Mouse (Mus musculus) retina, postnatal 7 days (tissue): ENCODE measurements around the gene Pknox1.
"Not testable (repeated sequence)": the region's sequence is repeated elsewhere in the genome, so short reads cannot be mapped to it uniquely, and the experiment has no call there.

ENCODE experiments used
- DNase-seq: peaks from one replicate; pipeline ENCODE4 v3.0.0-alpha.2; 2012; ENCODE audit warnings: low read depth, low spot score

Pknox1 gene

DNA sequence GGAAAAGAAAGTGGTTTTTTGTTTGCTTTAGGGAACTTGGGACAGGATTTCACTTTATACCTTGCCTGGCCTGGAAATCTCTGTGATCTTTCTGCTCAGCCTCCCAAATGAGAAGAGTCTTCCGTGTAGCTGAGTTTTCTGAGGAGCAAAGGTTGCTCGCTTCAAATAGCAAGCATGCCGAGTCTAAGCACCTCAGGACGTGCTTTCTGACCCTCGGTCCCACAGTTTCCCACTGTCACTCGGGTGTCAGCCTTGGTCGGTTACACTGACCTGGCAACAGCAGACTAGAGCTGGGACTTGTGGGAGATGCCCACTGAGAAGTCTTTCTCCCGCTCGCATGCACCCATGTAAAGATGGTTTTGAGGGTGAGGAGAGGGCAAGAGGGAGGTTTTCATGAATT is 33.4 kb downstream of the Pknox1 start:
- DNase-seq = no peak

DNA sequence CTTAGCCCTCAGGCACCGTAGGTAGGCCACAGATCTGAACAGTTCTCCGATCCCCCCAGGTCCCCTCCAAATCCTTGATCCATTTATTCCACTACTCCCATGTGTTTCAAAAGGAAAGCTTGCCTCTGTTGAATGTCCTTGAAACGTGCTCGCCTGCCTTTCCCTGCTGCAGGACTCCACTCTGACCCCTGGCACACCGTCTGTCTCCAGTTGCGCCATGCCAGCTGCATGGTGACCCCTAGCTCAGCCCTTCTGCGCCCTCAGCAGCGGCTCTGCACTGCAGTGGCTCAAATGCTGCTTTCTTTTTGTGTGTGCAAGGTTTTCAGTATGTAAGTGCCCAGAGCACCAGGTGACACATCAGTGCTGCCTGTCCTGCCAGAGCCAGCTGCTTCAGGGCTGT is 34.1 kb downstream of the Pknox1 start:
- DNase-seq = no peak

DNA sequence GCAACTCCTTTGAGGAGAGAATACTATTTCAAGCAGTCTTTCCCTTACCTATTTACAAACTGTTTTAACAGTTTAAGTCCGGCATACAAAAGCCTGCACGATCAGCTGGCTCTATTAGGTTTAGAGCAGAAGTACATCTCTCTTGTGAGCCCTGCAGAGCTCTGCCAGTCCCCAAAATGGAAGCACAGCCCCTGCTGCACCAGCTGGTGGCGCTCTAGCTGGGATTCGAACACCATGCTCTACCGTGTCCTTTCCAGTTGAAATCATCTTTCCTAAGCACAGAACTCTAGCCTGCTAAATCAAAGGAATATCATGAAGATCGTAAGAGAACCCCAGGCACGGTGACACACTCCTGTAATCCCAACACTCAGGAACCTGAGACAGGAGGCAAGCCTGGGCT is 41.9 kb downstream of the Pknox1 start:
- no peak for DNase-seq

- no peak for DNase-seq
These were observed 42.9 kb downstream of the Pknox1 start for GRCm38 (mm10) chr17:31607256-31607951.

DNA sequence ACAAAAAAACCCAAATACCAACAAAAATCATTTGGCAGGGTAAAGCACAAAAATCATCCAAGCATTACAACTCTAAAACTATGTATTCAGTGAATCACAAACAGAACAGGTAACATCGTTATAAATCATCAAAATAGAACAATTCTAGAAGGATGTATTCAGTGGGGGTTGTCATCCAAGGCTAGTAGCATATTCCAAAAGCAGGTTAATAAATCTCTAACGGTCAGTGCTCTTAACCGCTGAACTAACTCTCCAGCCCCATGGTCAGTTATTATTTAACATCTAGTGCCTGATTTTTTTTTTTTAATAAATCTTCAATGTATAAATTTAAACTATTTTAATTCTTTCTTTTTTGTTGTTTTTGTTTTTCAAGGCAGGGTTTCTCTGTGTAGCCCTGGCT is 44.6 kb downstream of the Pknox1 start:
- DNase-seq = not testable (repeated sequence)

GRCm38 (mm10) chr17:31609895-31610294 is 45.4 kb downstream of the Pknox1 start:
- no peak for DNase-seq

DNA sequence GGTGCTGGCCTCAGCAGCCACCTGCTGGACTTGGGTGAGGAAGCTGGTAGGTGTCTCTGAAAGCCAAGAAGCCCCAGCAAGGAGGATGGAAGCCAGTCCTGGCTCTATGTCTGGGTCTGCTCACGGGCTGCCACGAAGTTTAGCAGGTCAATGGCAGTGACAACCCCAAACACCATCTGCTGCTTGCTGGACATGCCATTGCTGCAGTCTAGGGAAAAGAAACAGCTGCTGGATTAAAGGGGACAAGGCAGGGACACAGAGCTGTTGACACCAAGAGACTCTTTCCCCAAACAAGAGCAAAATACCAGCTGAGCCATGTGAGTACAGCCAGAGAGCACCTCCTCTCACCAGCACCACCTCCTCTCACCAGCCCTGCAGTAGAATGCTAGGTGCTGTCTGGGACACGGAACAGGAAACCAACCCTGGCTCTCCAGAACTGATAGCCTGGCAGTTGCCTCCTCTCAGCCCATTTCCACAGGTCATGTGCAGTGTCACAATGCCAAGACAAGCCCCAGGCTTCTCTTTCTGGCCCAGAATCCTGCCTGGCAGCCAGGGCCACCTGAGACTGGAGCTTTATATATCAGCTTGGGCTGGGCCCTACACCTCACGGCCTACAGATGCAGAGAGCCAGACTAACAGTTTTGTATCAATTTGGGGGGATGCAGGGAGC is 48.7 kb downstream of the Pknox1 start:
- DNase-seq = no peak

- no peak for DNase-seq
These were observed 58.6 kb downstream of the Pknox1 start for GRCm38 (mm10) chr17:31623101-31623500.

- no peak for DNase-seq
These were observed 63.4 kb downstream of the Pknox1 start for GRCm38 (mm10) chr17:31627961-31628360.

DNA sequence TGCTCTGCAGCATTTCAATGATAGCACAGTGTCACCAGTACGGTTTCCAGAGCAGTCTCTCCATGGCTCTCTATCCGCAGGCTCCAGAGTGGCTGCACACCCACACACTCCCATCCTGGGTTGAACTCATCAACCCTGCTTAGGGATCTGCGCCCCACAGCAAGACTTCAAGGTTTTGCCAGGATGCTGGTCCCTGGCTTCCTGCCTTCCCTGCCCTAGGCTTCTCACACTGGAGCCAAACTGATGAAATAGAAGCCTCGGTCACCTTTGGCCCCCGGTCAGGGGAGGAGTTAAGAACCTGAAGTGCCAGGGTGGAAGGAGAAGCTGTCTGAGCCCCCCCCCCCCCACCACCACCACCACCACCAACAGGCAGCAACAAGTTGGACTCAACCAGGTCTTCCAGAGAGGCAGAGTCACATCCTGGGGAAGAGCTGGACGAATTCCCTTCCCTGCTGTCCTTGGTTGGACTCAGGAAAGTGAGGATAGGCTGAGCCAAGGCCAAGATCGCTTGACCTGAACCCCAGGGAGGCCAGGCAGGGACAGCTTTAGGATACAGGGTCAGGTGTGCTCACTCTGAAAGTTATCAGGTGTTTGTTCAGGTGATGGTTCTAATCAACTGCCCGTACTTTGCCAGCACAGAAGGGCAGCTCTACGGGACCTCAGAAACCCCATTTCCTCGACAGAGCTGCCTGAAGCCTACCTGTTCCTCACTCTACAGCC is 66.7 kb downstream of the Pknox1 start:
- DNase-seq = no peak

DNA sequence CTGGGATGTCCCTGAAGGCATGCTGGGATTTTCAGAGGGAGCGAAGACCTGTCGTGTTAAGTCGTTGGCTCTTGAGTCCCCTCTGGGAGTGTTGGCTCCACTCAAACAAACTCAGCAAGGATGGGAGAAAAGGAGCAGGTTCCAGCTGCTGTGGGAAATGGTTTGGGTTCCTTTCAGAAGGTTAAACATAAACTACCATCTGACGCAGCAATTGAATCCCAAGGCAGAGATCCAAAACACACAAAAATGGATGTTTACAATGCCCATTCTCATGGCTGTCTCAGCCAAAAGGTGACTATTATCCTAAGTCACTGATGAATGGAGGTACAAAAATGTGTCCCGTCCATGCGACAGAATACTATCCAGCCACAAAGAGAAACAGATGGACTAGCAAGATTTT is 68.5 kb downstream of the Pknox1 start:
- no peak for DNase-seq

DNA sequence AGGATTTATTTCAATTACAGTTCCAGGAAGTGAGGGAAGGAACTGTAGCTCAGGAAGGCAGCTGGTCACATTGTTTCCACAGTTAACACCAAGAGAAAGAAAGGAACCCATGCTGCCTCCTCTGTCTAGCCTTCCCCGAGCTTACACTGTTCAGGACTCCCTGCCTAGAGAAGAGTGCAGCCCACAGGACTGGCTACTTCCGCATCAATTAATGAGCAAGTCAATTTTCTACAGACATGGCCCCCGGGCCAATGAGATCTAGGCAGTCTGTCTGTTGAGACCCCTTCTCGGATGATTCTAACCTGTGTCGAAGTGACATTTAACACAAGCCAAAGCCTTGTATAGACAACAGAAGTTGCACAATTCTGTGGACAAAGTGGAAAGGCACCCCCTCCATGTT is 70.4 kb downstream of the Pknox1 start:
- DNase-seq = no peak

DNA sequence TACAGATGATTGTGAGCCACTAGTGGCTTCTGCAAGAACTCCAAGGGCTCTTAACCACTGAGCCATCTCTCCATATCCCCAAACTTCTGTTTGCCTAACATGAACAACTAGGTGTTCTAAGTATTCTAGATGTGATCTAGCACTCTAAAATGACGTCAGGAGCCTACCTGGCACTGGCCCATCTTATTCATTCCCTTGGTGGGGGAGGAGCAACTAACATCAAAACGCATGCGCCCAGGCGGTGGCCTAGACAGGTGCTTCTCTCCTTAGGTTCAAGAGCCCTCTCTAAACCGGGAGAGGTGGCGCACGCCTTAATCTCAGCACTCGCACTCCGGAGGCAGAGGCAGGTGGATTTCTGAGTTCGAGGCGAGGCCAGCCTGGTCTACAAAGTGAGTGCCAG is 71.2 kb downstream of the Pknox1 start:
- no peak for DNase-seq

DNA sequence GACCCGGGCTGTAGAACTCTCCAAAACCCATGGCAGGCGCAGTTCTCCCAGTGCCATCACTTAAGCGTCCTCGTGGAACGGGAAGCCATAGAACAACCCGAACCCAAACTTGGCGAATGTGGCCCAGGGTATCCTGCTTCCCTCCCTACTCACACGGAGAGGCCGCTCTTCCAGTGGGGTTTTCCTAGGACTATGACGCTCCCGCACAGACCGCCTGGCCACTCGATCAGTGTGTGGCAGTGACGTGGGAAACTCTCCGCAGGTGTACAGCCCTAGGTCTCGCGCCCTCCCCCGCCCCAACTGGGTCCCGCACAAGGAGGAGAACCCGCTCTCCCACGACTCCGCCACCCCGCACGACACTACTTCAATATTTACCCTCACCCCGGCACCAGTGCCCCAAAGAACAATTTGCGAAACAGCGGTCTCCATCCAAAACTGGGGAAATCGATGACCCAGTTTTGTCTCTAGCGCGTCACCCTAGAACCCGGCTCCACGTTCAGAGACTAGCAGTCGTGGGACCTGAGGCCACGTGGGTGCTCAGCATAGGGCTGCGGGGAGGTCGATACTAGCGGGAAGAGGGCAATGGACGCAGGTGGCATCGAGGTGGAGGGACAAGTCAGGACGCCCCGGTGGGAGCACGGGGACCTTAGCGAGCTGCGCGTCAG is 71.9 kb downstream of the Pknox1 start:
- no peak for DNase-seq

DNA sequence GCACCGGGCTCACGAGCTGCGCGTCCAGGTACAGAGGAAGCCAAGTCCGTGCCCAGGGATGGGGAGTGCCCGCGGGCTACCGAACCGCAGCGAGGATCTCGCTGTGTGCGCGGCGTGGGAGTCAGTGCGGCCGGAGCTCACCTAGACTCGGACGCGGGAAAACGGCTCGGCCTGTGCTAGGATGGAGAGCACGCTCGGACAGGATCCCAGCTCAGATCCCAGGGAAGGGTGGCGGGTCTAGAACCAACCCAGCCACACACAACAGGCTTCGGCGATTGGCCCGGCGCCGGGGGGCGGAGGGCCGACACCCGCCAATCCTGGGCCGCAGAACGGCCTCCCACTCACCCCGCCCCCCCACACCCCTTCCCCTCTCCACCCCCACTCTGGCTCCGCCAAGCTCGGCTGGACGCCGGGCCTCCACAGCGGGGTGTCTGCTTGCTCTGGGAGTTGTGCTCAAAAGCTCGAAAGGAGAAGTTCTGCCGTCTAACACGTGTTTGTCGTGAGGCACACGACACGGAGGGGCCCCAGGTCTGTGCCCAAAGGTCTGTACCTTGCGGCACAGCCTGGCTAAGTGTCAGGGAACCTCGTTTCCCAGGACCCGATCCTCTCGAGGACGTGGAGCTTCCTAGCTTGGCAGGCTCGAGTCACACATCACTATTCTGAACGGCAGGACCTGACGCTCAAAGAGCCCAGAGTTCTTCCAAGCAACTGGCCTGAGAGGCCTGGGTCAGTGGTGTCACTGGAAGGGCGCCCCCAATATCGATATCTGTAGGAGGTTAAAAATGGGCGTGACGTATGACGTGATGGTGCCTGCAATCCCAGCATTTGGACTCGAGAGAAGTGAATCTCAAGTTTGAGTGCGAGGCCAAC is 72.6 kb downstream of the Pknox1 start, which contains the start of gene Cbs:
Cbs (minus strand) TSS at position 297 of the 870 bp plus-strand sequence.
- DNase-seq = peak; percentile 19

DNA sequence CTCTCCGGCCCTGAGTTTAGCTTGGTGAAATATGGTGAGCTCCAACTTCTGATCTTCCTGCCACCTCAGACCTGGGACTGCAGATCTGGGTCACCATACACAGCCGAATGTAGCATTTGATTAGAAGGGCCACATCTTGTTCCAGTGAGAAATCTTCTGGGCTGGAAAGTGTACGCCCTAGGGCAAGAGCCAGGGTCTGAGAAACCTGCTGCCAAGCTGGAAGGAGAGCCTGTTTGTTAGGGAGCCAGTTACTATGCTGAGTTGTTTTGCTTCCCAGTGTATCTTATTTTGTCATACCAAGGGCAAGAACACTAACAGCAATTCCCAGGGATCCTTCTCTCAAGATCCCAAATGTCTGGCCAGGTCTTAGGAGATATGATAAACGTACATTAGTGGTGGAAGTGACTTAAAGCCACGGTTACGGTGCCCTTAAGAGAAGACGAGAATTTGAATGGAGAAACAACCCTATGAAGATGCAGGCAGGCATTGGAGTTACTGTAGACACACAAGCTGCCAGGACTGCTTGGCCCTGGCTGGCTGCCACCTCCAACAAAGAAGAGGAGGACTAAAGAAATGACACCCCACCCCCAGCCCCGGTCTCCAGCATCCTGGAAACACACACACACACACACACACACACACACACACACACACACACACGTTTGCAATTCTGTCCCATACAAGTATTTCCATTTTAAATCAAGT is 73.5 kb downstream of the Pknox1 start:
- DNase-seq = no peak

DNA sequence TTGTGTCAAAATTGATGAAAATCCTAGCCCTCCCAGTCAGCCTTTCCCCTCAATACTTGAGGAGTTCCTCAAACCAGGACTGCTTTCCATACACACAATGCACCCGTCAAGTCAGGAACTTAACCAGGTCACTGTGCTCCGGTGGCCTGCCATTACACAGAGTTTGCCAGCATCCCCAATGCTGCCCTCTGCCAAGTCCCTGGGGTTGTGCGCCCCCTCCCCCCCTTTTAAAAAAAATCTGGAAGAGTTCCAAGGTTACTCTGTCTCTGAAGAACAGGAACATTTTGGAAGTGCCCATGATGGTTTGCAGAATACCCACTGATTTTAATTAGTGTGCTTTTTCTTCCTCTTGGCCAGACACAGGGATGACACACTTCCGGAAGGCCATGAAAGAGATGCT is 75.1 kb downstream of the Pknox1 start:
- DNase-seq = no peak

DNA sequence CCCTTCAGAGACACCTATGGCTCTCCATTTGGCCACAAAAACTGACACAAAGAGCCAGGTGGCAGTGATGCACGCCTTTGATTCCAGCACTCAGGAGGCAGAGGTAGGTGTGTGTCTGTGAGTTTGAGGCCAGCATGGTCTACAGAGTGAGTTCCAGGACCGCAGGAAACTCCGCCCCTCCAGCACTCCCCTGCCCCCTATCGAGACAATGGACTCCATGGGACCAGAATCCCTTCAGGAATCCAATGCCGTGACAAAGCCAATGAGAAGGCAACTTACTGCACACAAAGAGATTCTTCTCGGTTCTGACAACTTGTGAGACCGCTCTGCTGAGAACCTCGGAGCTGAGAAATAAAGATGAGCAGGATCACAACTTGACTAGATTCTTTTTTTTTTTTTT is 77.8 kb downstream of the Pknox1 start:
- DNase-seq = no peak

- DNase-seq = no peak
These were observed 78.4 kb downstream of the Pknox1 start for GRCm38 (mm10) chr17:31642913-31643312.

DNA sequence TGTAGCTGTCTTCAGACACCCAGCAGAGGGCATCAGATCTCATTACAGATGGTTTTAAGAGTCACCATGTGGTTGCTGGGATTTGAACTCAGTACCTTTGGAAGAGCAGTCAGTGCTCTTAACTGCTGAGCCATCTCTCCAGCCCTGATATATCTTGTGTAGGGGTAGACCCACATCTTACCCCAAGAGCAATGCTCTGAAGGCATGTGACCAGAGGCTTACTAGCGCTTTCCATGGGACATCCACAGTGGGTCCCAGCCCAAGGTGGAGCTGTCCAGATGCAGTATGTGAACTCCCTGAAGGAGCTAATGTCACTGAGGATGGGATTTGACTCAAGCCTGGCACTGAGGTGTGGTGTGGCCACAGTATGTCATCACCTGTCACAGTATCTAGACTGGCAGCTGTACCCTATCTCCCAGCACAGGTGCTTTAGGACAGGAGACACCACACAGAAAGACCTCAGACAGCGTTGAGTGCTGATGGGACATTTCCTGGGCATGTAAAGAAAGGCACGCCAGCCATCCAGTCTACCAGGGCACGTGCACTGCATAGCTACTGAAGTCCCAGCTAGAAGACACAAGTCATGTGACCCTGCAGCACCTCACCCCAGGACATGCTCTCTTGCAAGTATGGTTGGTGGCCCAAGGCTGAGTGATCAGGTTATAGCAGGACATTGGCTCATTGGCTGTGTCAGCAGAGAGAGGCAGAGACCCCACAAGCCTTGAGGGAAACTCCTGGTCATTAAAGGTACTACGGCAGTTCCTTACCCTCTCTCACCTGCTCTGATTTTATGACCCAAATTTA is 81.9 kb downstream of the Pknox1 start:
- no peak for DNase-seq
